Mouse (Mus musculus) hindbrain, embryonic 15.5 days (tissue): ENCODE results near the gene Ciao1. TPM values are rescaled to one million over a fixed set of nuclear protein-coding genes. Genes with fewer than 3 reads are reported as not detected.
A peak's percentile ranks its signal among the peaks of the same experiment; 100 is the strongest.

Experiments used
- ATAC-seq: fragments of 200-750 bp; cut with Nextera tagmentation; 2 replicates; pipeline ENCODE4 v1.8.0; 2017; ENCODE audit warnings: low read depth, moderate number of reproducible peaks, moderate TSS enrichment; ENCODE audit not compliant: low FRiP score
- H3K27ac ChIP-seq: fragments of 300-500 bp; sonication (generic); replicated peaks from 2 replicates; pipeline ENCODE4 v1.5.1; 2015; ENCODE audit warnings: mild to moderate bottlenecking, inconsistent platforms
- H3K27me3 ChIP-seq: fragments of 300-500 bp; sonication (generic); 2 replicates; pipeline ENCODE4 v1.6.1; 2015; ENCODE audit warnings: control low read depth, inconsistent platforms
- H3K36me3 ChIP-seq: fragments of 300-500 bp; sonication (generic); 2 replicates; pipeline ENCODE4 v1.6.1; 2015; ENCODE audit warnings: control low read depth, inconsistent platforms
- H3K4me1 ChIP-seq: fragments of 300-500 bp; sonication (generic); replicated peaks from 2 replicates; pipeline ENCODE4 v1.6.1; 2015; ENCODE audit warnings: control low read depth, inconsistent platforms
- H3K4me2 ChIP-seq: fragments of 300-500 bp; sonication (generic); 2 replicates; pipeline ENCODE4 v1.6.1; 2015; ENCODE audit warnings: moderate library complexity, mild to moderate bottlenecking, inconsistent platforms
- H3K4me3 ChIP-seq: fragments of 300-500 bp; sonication (generic); 2 replicates; pipeline ENCODE4 v1.5.1; 2015; ENCODE audit warnings: mild to moderate bottlenecking, inconsistent platforms
- H3K9ac ChIP-seq: fragments of 300-500 bp; sonication (generic); 2 replicates; pipeline ENCODE4 v1.6.1; 2015; ENCODE audit warnings: inconsistent platforms
- H3K9me3 ChIP-seq: fragments of 300-500 bp; sonication (generic); 2 replicates; pipeline ENCODE4 v1.6.1; 2016; ENCODE audit warnings: control low read depth, inconsistent platforms
- WGBS: fragments of 180-500 bp; shearing (Covaris S2); methylation state at CpG from one replicate; pipeline ENCODE4 v1.1.7; 2015; 5-methylcytosine and 5-hydroxymethylcytosine counted together
- polyA plus RNA-seq: library from polyadenylated mRNA; unstranded; fragments of >200 nt; fragmentation: Nextera tagmentation; extraction: Ambion mirVana; gene quantifications from 2 replicates; pipeline ENCODE4 v1.2.1, GENCODE M21; 2015

Ciao1 gene
- polyA plus RNA-seq, 1 experiment from 2014 or later: 56.6 TPM

GRCm38 (mm10) chr2:127269491-127270299 lies 22.1 kb upstream of the Ciao1 start, which contains the start of gene Stard7:
Gene Stard7 (plus strand): TSS chr2:127270218.
- Histone ChIP-seq H3K27ac (peak within 1 kb of the TSS; percentile 95), H3K4me2 (peak within 1 kb of the TSS; percentile 91), H3K4me1 (peaks cover 32% of the 10 kb centered on the region), H3K9ac (peak within 1 kb of the TSS; percentile 96), H3K36me3 (no peaks in the 10 kb centered on the region), H3K27me3 (no peaks in the 10 kb centered on the region), H3K9me3 (no peaks in the 10 kb centered on the region), H3K4me3 (peak within 1 kb of the TSS; percentile 98)
- ATAC-seq: peak; percentile 98
- WGBS: under 1% methylated on average over 49 of the region's 49 CpGs

GRCm38 (mm10) chr2:127267854-127268253 lies 20.2 kb upstream of the Ciao1 start:
- Histone ChIP-seq H3K36me3 (no peaks in the 10 kb centered on the region), H3K9me3 (no peaks in the 10 kb centered on the region), H3K9ac (no peak overlapping the region), H3K4me1 (peaks cover 21% of the 10 kb centered on the region), H3K27me3 (no peaks in the 10 kb centered on the region), H3K4me2 (no peak overlapping the region), H3K4me3 (no peak overlapping the region), H3K27ac (no peak overlapping the region)
- 42% methylated on average over 4 of the region's 4 CpGs for WGBS
- ATAC-seq: no peak

GRCm38 (mm10) chr2:127262480-127262879 lies 14.9 kb upstream of the Ciao1 start:
- H3K36me3 ChIP-seq: peaks cover 22% of the 10 kb centered on the region
- ATAC-seq: no peak
- no peak overlapping the region for H3K4me3 ChIP-seq
- no peak overlapping the region for H3K9ac ChIP-seq
- H3K4me2 ChIP-seq: no peak overlapping the region
- H3K27ac ChIP-seq: no peak overlapping the region
- no peaks in the 10 kb centered on the region for H3K27me3 ChIP-seq
- no peaks in the 10 kb centered on the region for H3K9me3 ChIP-seq
- no peaks in the 10 kb centered on the region for H3K4me1 ChIP-seq

GRCm38 (mm10) chr2:127259340-127259739 lies 11.7 kb upstream of the Ciao1 start:
- no peak for ATAC-seq
- Histone ChIP-seq H3K27ac (no peak overlapping the region), H3K4me3 (no peak overlapping the region), H3K9ac (no peak overlapping the region), H3K9me3 (no peaks in the 10 kb centered on the region), H3K4me1 (no peaks in the 10 kb centered on the region), H3K4me2 (no peak overlapping the region), H3K36me3 (peaks cover 39% of the 10 kb centered on the region), H3K27me3 (no peaks in the 10 kb centered on the region)
- WGBS: 90% methylated on average over 5 of the region's 5 CpGs

GRCm38 (mm10) chr2:127255294-127255693 lies 7.7 kb upstream of the Ciao1 start:
- no peaks in the 10 kb centered on the region for H3K27me3 ChIP-seq
- no peak overlapping the region for H3K27ac ChIP-seq
- H3K9ac ChIP-seq: no peak overlapping the region
- no peaks in the 10 kb centered on the region for H3K9me3 ChIP-seq
- H3K36me3 ChIP-seq: peaks cover 39% of the 10 kb centered on the region
- WGBS: 90% methylated on average over 6 of the region's 6 CpGs
- no peak overlapping the region for H3K4me2 ChIP-seq
- peaks cover 11% of the 10 kb centered on the region for H3K4me1 ChIP-seq
- no peak for ATAC-seq
- no peak overlapping the region for H3K4me3 ChIP-seq

GRCm38 (mm10) chr2:127254604-127255134 lies 7.1 kb upstream of the Ciao1 start:
- Histone ChIP-seq H3K27me3 (no peaks in the 10 kb centered on the region), H3K36me3 (peaks cover 37% of the 10 kb centered on the region), H3K4me3 (no peak overlapping the region), H3K4me2 (no peak overlapping the region), H3K9me3 (no peaks in the 10 kb centered on the region), H3K4me1 (peaks cover 17% of the 10 kb centered on the region), H3K27ac (no peak overlapping the region), H3K9ac (no peak overlapping the region)
- no peak for ATAC-seq
- WGBS: 85% methylated on average over 3 of the region's 3 CpGs

GRCm38 (mm10) chr2:127252787-127253186 lies 5.2 kb upstream of the Ciao1 start:
- Histone ChIP-seq H3K4me3 (no peak overlapping the region), H3K27me3 (no peaks in the 10 kb centered on the region), H3K27ac (no peak overlapping the region), H3K9ac (no peak overlapping the region), H3K9me3 (no peaks in the 10 kb centered on the region), H3K36me3 (peaks cover 20% of the 10 kb centered on the region), H3K4me1 (peaks cover 29% of the 10 kb centered on the region), H3K4me2 (no peak overlapping the region)
- 79% methylated on average over 5 of the region's 5 CpGs for WGBS
- no peak for ATAC-seq

- Histone ChIP-seq H3K4me1 (peaks cover 31% of the 10 kb centered on the region), H3K27ac (no peak overlapping the region), H3K9me3 (no peaks in the 10 kb centered on the region), H3K36me3 (peaks cover 12% of the 10 kb centered on the region; the same call in 1 of the 2 replicates), H3K4me3 (no peak overlapping the region), H3K4me2 (no peak overlapping the region), H3K9ac (no peak overlapping the region), H3K27me3 (no peaks in the 10 kb centered on the region)
- no peak for ATAC-seq
- 82% methylated on average over 3 of the region's 3 CpGs for WGBS
Measured at GRCm38 (mm10) chr2:127251880-127252527, 4.4 kb upstream of the Ciao1 start.

- no peak overlapping the region for H3K4me2 ChIP-seq
- H3K4me3 ChIP-seq: no peak overlapping the region
- no peak overlapping the region for H3K27ac ChIP-seq
- peaks cover 8% of the 10 kb centered on the region; the same call in 1 of the 2 replicates for H3K36me3 ChIP-seq
- ATAC-seq: no peak
- H3K9me3 ChIP-seq: no peaks in the 10 kb centered on the region
- H3K4me1 ChIP-seq: peaks cover 36% of the 10 kb centered on the region
- H3K27me3 ChIP-seq: no peaks in the 10 kb centered on the region
- WGBS: 83% methylated on average over 3 of the region's 3 CpGs
- H3K9ac ChIP-seq: no peak overlapping the region
Measured at GRCm38 (mm10) chr2:127251457-127251856, 3.8 kb upstream of the Ciao1 start.

GRCm38 (mm10) chr2:127250291-127251008 lies 2.8 kb upstream of the Ciao1 start:
- WGBS: 92% methylated on average over 9 of the region's 9 CpGs
- H3K27ac ChIP-seq: no peak overlapping the region
- H3K4me2 ChIP-seq: 0 out of 2 replicates have a peak overlapping the region, but pooled peaks have one; percentile 92
- no peak overlapping the region for H3K4me3 ChIP-seq
- no peaks in the 10 kb centered on the region for H3K27me3 ChIP-seq
- peaks cover 40% of the 10 kb centered on the region for H3K4me1 ChIP-seq
- H3K9me3 ChIP-seq: no peaks in the 10 kb centered on the region
- H3K36me3 ChIP-seq: peaks cover 11% of the 10 kb centered on the region
- ATAC-seq: no peak
- H3K9ac ChIP-seq: no peak overlapping the region

- Histone ChIP-seq H3K4me3 (peak overlapping the region; percentile 99), H3K27me3 (no peaks in the 10 kb centered on the region), H3K9me3 (no peaks in the 10 kb centered on the region), H3K4me1 (peaks cover 40% of the 10 kb centered on the region), H3K36me3 (peaks cover 28% of the 10 kb centered on the region), H3K4me2 (peak overlapping the region; percentile 92), H3K9ac (peak overlapping the region; percentile 96), H3K27ac (peak overlapping the region; percentile 89)
- peak; percentile 36 for ATAC-seq
- WGBS: under 1% methylated on average over 39 of the region's 39 CpGs
Measured at GRCm38 (mm10) chr2:127248334-127249004, 853 bp upstream of the Ciao1 start.
